Mouse (Mus musculus): ENCODE results near the gene Plcxd3. TPM values are rescaled to one million over a fixed set of nuclear protein-coding genes. Genes with fewer than 3 reads are reported as not detected.

The Plcxd3 gene
- polyA plus RNA-seq, 1 experiment = not detected

GRCm38 (mm10) chr15:4605630-4606029, 230.3 kb downstream of the Plcxd3 start:
- Histone ChIP-seq H3K4me3 (ENCODE audit: extremely low read depth, insufficient read depth, insufficient read length) (no peak overlapping the region), H3K27me3 (ENCODE audit: control insufficient read depth, insufficient read depth, low read length) (no peaks in the 10 kb centered on the region), H3K36me3 (ENCODE audit: control insufficient read depth, insufficient read depth, low read length) (no peaks in the 10 kb centered on the region), H3K27ac (ENCODE audit: insufficient read depth, low read length) (no peak overlapping the region), H3K4me1 (ENCODE audit: control insufficient read depth, insufficient read depth, insufficient read length) (no peaks in the 10 kb centered on the region)
- 82% methylated on average over 6 of the region's 6 CpGs for WGBS
- DNase-seq (ENCODE audit: low read depth in 1 of 2, low spot score in 2 of 2) = no peak
- TF ChIP-seq POLR2A (IDR thresholded peaks at IDR 0.05; ENCODE audit: low read depth, low read length) (no peak), CTCF (IDR thresholded peaks at IDR 0.05; ENCODE audit: extremely low read depth, insufficient read depth, insufficient read length, insufficient replicate concordance) (no peak)

Data from spleen, adult 2 months (tissue).